Mouse (Mus musculus): ENCODE results near the gene Sp1.

The Sp1 gene
- long read RNA-seq, experiment 1, partial matches to known transcripts = 0 of 1 reads
- long read RNA-seq, experiment 1, other reads (novel, unspliced or antisense) = 1 of 1 reads
- long read RNA-seq, experiment 2, partial matches to known transcripts = 0 of 6 reads
- long read RNA-seq, experiment 2, other reads (novel, unspliced or antisense) = 6 of 6 reads

- intact Hi-C loops (cut with DNase I) = no loop called here
Observed at GRCm38 (mm10) chr15:102405489-102406195, at the start of gene Sp1. Gene Sp1 (plus strand): TSS chr15:102406143.

DNA sequence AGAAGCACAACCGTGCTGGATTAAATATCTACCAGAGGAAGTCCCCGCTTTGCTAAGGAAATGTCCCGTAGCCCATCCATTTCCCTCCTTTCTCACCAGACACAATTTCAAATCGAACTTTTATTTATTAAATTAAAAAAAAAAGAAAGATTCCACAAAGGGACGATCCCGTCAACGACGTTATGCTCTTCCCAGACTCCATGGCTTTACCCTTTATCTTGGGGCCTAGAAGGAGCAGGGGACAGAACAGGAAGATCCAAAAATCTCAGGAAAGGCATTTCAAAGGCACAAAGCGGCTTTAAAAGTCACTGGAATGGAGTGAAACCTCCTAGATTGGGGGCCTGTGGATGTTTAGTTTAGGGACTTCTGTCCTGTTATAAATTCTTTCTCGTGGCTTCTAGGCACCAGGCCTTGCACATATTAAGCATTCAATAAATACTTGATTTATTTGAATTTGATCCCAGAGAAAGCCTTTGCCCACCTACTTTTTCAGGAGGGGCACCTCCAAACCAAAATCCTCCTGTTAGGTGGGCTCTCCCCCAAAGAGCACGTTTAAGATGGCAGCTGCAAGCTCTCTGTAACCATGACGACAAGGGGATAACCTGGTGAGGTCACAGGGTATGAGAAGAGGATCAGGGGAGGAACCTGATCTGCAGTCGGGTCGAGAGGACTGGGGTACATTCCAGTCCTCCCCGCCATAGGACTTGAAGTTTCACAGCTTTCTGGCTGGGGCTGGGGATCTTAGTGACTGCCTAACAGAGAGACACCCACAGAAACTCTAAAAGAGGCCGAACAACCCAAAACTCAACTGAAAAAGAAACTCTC is 49.2 kb upstream of the Sp1 start:
- intact Hi-C loops (cut with DNase I) = no loop called here

DNA sequence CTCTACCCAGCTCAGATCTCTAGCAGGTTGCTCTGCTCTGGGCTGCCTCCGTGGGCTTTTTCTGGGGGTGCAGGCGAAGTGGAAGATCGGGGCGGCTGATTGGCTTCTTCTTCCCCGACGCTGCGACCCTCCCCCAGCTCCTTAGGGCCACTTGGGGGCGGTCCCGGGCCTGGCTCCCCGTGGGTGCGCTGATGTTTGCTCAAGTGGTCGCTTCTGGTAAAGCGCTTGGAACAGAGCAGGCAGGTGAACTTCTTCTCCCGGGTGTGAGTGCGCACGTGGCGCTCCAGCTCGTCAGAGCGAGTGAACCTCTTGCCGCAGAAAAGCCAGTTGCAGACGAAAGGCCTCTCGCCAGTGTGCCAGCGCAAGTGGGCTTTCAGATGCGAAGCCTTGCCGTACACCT is 47.8 kb upstream of the Sp1 start:
- intact Hi-C loops (cut with DNase I) = no loop called here

- intact Hi-C loops (cut with DNase I) = no loop called here
Observed at GRCm38 (mm10) chr15:102358834-102359233, 47.1 kb upstream of the Sp1 start.

GRCm38 (mm10) chr15:102362648-102363047 is 43.3 kb upstream of the Sp1 start:
- intact Hi-C loops (cut with DNase I) = no loop called here

DNA sequence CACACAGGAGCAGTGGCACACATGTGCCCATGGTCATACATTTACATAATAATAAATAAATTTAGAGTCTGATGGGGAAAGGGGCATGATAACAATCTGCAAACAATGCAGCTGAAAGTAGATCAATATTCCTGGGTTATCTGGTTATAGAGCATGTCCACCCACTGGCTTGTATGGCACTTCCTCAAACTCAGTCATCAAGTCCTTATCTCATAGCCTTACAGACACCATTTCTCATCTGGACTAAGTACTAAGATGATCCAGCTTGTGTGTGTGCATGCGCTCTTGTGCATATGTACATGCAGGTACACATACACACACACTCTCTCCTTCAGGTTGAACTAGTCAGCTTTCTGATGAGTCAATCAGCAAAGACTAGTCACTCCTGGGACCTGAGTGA is 41.3 kb upstream of the Sp1 start:
- intact Hi-C loops (cut with DNase I) = no loop called here

DNA sequence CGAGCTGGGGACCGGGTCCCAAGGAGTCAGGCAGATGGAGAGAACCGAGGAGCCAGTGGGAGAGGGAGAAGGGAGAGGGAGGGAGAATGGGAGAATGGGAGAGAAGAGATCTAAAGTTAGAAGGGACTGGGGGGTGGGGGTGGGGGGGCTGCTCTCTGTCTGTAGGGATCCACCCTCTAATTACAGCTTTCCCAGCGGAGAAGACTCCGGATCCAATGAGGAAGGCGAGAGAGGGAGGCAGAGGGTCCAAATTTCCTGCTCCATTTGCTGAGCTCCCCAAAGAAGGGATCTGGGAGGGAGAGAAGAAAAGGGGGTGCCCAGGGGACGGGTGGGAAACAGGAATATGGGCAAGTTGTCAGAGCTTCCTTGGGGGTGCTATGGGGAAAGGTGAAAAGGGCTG is 39.7 kb upstream of the Sp1 start:
- intact Hi-C loops (cut with DNase I) = no loop called here

- intact Hi-C loops (cut with DNase I) = no loop called here
Observed at GRCm38 (mm10) chr15:102366733-102367344, 39.1 kb upstream of the Sp1 start, which contains the start of gene Sp7. Gene Sp7 (minus strand): TSS chr15:102367182.

DNA sequence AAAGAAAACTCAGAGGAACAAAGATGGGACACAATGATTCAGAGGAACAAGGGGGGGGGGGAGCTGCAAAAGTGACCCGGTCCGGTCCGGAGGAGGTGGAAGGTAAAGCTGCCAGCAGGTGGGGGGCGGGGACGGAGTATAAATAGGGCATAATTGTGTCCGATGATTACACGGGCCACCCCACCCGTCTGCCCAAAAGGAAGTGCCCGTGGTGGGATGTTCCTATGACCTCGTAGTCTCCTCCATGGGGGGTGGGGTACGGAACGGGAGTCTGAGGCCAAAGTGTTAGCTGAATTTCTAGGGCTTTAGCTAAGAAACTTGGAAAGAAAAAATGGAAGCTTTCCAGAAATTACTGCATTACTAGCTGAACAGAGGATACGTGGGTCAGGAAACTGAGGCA is 36.0 kb upstream of the Sp1 start:
- intact Hi-C loops (cut with DNase I) = no loop called here

DNA sequence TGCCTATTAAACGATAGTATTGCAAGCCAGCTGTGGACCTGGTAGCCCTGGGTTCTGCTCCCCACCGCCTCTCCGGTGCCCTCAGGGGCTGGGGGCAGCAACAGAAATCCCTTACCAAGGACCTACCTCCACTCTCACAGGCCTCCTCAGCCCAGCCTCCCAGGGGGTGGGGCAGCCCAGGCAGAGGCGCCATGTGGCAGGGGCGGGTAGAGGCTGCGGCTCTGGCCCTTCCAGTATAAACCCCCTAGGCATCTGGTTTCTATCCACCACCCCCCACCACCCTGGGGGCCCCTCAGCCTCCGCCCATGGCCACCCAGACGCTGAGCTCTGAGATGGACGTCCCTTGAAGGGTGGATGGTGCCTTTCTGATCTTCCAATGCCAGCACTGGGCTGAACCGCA is 35.2 kb upstream of the Sp1 start:
- intact Hi-C loops (cut with DNase I) = no loop called here

- intact Hi-C loops (cut with DNase I) = loop anchor here (5.0 kb wide), 2 partner anchors 34 to 89 kb away; no protein-coding TSS in a partner anchor
Observed at GRCm38 (mm10) chr15:102376453-102377162, 29.3 kb upstream of the Sp1 start.

DNA sequence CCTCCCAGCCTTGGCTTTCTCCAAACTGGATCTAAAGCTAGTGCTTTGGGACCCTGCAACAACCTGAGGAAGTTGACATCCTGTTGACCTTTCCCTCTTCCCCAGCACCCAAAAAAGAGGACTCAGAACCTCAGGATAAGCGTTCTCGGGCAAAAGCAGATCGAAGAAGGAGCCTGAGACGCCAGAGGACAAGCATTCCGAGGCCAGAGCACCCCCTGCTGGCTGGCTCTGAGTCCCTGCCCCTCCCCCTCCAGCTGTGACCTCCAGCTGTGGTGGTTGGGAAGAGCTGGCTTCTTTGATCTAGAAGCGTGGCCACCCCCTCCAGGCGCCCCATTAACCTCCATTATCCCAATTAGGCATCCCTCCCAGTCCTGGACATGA is 28.8 kb upstream of the Sp1 start:
- intact Hi-C loops (cut with DNase I) = loop anchor here (5.0 kb wide), 2 partner anchors 35 to 90 kb away; no protein-coding TSS in a partner anchor

- intact Hi-C loops (cut with DNase I) = loop anchor here (5.0 kb wide), 2 partner anchors 36 to 91 kb away; no protein-coding TSS in a partner anchor
Observed at GRCm38 (mm10) chr15:102377810-102378262, 28.1 kb upstream of the Sp1 start.

- intact Hi-C loops (cut with DNase I) = loop anchor here (5.0 kb wide), 1 partner anchor 41 kb away; no protein-coding TSS in a partner anchor
Observed at GRCm38 (mm10) chr15:102381575-102381974, 24.4 kb upstream of the Sp1 start.

DNA sequence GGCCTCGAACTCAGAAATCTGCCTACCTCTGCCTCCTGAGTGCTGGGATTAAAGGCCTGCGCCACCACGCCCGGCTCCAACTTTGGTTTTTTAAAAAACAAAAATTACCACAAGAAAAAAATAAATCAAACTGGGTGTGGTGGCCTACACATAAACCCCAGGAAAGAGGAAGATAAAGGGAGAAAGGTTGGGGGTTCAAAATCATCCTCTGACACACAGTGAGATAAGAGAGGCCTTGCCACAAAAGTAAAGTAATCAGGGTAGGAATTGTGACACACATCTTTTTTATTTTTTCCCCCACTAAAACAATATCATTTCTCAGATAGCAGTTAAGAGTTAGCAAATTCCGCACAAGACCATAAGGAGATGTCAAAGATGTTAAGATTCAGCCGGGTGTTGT is 22.3 kb upstream of the Sp1 start:
- intact Hi-C loops (cut with DNase I) = loop anchor here (5.0 kb wide), 1 partner anchor 39 kb away; no protein-coding TSS in a partner anchor

DNA sequence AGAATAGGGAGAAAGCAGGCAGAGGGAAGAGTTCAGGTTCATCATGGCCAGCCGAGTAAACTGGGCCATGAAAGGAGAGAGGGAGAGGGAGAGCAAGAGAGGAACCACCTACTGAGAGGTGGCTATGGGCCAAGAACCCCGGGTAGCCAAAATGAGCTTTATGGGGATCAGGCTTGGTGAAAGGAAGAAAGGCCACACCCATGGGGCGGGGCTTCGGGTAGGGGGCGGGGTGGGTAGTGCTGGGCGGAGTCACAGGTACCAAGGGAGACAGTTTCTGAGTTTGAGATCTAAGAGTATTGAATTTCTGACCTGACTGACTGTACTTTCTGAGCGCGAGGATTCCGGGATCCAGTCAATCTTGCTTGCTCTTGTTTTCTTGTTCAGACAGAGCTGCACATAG is 19.3 kb upstream of the Sp1 start:
- intact Hi-C loops (cut with DNase I) = no loop called here

GRCm38 (mm10) chr15:102388942-102389341 is 17.0 kb upstream of the Sp1 start:
- intact Hi-C loops (cut with DNase I) = no loop called here

DNA sequence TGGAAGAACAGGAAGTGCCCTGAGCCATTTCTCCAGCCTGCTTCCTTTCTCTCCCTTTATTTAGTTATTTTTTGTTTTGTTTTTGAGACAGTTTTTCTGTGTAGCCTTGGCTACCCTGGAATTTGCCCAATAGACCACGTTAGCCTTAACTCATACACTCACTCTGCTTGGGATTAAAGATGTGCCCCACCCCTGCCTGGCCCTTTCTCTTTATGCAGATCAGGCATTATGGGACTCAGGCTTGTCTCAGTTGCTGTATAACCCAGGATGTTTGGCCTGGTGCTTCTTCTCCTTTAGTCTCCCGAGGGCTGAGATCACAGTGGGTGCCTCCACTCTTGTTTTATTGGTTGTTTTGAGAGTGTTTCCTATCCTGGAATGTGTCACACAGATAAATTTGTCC is 13.4 kb upstream of the Sp1 start:
- intact Hi-C loops (cut with DNase I) = no loop called here

DNA sequence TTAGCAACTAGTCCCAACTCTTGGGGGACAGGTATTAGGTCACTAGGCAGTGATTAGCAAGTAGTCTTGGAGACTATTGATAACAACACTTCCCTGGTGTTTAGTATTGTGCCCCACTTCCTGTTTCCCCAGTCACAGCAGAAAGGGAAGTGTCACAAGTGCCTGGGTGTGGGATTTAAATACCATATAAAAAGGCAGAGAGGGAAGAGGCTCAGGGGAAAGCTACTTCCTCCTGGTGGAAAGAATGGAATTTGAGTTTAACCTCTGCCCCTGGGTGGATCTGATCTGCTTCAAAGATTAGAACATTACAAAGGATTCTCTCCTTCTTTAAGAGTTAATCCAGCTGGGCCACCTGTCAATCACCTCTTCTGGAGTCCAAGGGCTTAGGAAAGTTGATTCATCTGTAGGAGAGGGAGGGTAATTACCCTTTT is 12.3 kb upstream of the Sp1 start:
- intact Hi-C loops (cut with DNase I) = no loop called here

- intact Hi-C loops (cut with DNase I) = no loop called here
Observed at GRCm38 (mm10) chr15:102395061-102395460, 10.9 kb upstream of the Sp1 start.

DNA sequence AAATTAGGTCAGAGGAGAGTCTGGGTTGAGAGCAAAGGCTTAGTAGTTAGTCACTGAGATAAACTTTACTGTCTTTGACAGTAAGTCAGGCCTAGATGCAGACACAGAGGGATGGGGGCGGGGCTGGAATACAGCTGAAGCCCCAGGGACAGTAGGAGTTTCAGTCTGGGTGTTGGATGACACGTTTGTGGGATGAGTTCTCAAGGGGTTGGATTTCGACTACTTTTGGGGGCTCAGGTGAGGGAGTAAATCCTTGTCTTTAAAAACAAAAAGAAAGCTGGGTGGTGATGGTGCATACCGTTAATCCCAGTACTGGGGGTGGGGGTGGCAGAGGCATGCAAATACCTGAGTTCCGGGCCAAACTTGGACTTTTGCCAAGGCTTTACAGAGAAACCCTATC is 7.3 kb upstream of the Sp1 start:
- intact Hi-C loops (cut with DNase I) = no loop called here
